Mouse (Mus musculus) megakaryocyte, embryonic 14.5 days (primary cell): ENCODE data around the gene Hipk3.

Source experiments
- FLI1 ChIP-seq: IDR thresholded peaks from 2 replicates; pipeline ENCODE4 v1.6.1; 2012; ENCODE audit warnings: low read length, inconsistent platforms, mixed read lengths
- GATA1 ChIP-seq: IDR thresholded peaks from 3 replicates; pipeline ENCODE4 v1.6.1; 2012; ENCODE audit warnings: mixed read lengths, low read length, inconsistent platforms, borderline replicate concordance

- TF ChIP-seq GATA1 (no peak), FLI1 (no peak)
Measured at GRCm38 (mm10) chr2:104431067-104431466, 63.2 kb downstream of the Hipk3 start.
